Mouse (Mus musculus) erythroblast, embryonic 14.5 days (primary cell): ENCODE measurements around the gene Evx1.

Source experiments
- GATA1 ChIP-seq: IDR thresholded peaks from 2 replicates; pipeline ENCODE4 v1.6.1; 2012; ENCODE audit warnings: low read length, inconsistent platforms, mixed read lengths
- TAL1 ChIP-seq: IDR thresholded peaks from 3 replicates; pipeline ENCODE4 v1.6.1; 2012; ENCODE audit warnings: low read length, inconsistent platforms, mixed read lengths

GRCm38 (mm10) chr6:52281084-52281483 is 32.2 kb upstream of the Evx1 start:
- TF ChIP-seq TAL1: no peak
- no peak for TF ChIP-seq GATA1
